Mouse (Mus musculus) embryonic facial prominence, embryonic 11.5 days (tissue): ENCODE data around the gene Trp53rka. TPM values are rescaled to one million over a fixed set of nuclear protein-coding genes. Genes with fewer than 3 reads are reported as not detected.

Experiments
- ATAC-seq: fragments of 200-750 bp; cut with Nextera tagmentation; replicated peaks from 2 replicates; pipeline ENCODE4 v1.8.0; 2017; ENCODE audit warnings: low read depth; ENCODE audit not compliant: insufficient number of reproducible peaks, low FRiP score, low TSS enrichment
- DNase-seq: peaks from one replicate; pipeline ENCODE4 v3.0.0-alpha.2; 2015; ENCODE audit warnings: low spot score
- H3K27ac ChIP-seq: fragments of 300-500 bp; sonication (generic); replicated peaks from 2 replicates; pipeline ENCODE4 v1.5.1; 2014; ENCODE audit warnings: mild to moderate bottlenecking, low read depth, low read length, control low read depth
- H3K27me3 ChIP-seq: fragments of 300-500 bp; sonication (generic); 2 replicates; pipeline ENCODE4 v1.6.1; 2014; ENCODE audit warnings: mild to moderate bottlenecking, low read length, moderate library complexity, mixed read lengths; ENCODE audit not compliant: control insufficient read depth, insufficient read depth
- H3K36me3 ChIP-seq: fragments of 300-500 bp; sonication (generic); replicated peaks from 2 replicates; pipeline ENCODE4 v1.6.1; 2014; ENCODE audit warnings: low read depth, mild to moderate bottlenecking, low read length, moderate library complexity, mixed read lengths; ENCODE audit not compliant: control insufficient read depth, insufficient read depth
- H3K4me1 ChIP-seq: fragments of 300-500 bp; sonication (generic); 2 replicates; pipeline ENCODE4 v1.6.1; 2014; ENCODE audit warnings: low read length, mixed read lengths; ENCODE audit not compliant: control insufficient read depth, insufficient read depth
- H3K4me2 ChIP-seq: fragments of 300-500 bp; sonication (generic); 2 replicates; pipeline ENCODE4 v1.6.1; 2014; ENCODE audit warnings: low read depth, mild to moderate bottlenecking, control low read depth, low read length, moderate library complexity
- H3K4me3 ChIP-seq: fragments of 300-500 bp; sonication (generic); 2 replicates; pipeline ENCODE4 v1.5.1; 2014; ENCODE audit warnings: low read depth, low read length, control low read depth
- H3K9ac ChIP-seq: fragments of 300-500 bp; sonication (generic); replicated peaks from 2 replicates; pipeline ENCODE4 v1.6.1; 2014; ENCODE audit warnings: mild to moderate bottlenecking, control low read depth, low read length
- H3K9me3 ChIP-seq: fragments of 300-500 bp; sonication (generic); replicated peaks from 2 replicates; pipeline ENCODE4 v1.6.1; 2016; ENCODE audit warnings: mild to moderate bottlenecking, low read length, inconsistent platforms, mixed read lengths; ENCODE audit not compliant: control insufficient read depth
- WGBS: fragments of 180-500 bp; shearing (Covaris S2); extraction: QIAGEN DNeasy Blood & Tissue Kit; methylation state at CpG from one replicate; pipeline ENCODE4 v1.1.7; 2014; 5-methylcytosine and 5-hydroxymethylcytosine counted together
- polyA plus RNA-seq: library from polyadenylated mRNA; unstranded; fragments of >200 nt; fragmentation: Nextera tagmentation; extraction: Ambion mirVana; gene quantifications from 2 replicates; pipeline ENCODE4 v1.2.1, GENCODE M21; 2014

Gene Trp53rka
- polyA plus RNA-seq, 1 experiment from 2014 or later = 47.0 TPM

DNA sequence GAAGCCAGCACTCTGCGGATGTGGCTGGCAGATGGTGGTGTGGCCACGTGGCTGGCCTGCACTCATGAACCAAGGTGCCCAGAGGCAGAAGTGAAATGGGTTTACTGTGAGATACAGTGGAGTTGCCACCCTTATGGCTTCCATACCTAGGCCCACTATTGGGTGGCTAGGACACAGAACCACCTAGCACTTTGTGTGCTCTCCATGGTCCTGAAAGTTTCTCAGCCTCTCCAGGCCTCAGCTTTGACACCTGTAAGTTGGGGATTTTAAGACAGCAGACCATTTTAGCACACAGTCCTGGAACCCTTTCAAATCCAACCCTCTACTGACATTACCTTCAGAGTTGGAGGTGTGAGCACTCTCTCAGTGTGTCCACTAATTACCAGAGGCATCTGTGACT, 36.4 kb downstream of the Trp53rka start:
- WGBS = 56% methylated on average over 2 of the region's 2 CpGs
- Histone ChIP-seq H3K27me3 (no peaks in the 10 kb centered on the region), H3K27ac (no peak overlapping the region), H3K36me3 (no peaks in the 10 kb centered on the region), H3K4me1 (no peaks in the 10 kb centered on the region), H3K4me2 (no peak overlapping the region), H3K9me3 (no peaks in the 10 kb centered on the region), H3K9ac (no peak overlapping the region), H3K4me3 (no peak overlapping the region)
- ATAC-seq = no peak
- DNase-seq = peak; percentile 75

DNA sequence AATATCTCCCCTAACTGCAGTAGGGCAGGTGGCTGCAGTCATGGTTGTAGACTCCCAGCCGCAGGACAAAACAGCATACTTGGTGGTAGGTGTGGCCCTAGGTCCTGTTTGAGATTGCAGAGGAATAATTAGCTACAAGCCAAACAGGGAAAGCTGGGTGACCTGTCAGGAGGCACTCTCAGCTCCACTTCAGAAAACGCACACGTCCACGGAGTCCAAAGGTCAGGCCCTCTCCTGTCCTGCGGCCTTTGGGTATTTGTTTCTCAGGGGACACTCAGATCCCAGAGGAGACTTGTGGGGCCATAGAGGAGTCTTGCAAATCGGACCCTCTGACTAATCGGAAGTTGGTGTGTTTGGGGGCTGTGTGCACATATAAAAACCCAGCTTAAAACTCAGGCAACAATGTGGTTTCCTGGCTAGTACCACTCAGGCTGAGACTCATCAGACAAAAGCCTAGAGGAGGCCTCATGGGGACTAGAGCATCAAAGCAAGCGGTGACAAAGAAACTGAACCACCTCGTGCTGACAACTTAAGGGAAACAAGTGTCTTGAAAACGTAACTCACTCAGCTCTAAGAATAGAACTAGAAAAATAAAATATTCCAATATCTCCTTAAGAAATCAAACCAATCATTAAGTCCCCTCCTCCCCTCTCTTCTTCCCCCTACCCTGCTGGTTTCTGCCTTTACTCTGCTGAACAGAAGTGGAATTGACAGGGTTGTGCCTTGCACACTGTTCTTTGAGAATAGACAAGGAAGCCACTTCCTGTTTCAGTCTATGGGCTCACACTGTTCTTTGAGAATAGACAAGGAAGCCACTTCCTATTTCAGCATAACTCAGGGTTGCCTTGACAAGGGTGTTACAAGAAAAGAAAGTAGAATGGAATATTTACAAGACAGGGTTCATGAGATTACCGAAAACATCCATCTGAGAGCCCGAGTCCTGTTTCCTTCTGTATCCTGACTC, 40.1 kb downstream of the Trp53rka start:
- Histone ChIP-seq H3K4me3 (no peak overlapping the region), H3K27ac (no peak overlapping the region), H3K4me2 (no peak overlapping the region), H3K36me3 (no peaks in the 10 kb centered on the region), H3K9ac (no peak overlapping the region), H3K9me3 (no peaks in the 10 kb centered on the region), H3K27me3 (no peaks in the 10 kb centered on the region), H3K4me1 (no peaks in the 10 kb centered on the region)
- DNase-seq (no peak), ATAC-seq (no peak)
- 79% methylated on average over 12 of the region's 12 CpGs for WGBS

DNA sequence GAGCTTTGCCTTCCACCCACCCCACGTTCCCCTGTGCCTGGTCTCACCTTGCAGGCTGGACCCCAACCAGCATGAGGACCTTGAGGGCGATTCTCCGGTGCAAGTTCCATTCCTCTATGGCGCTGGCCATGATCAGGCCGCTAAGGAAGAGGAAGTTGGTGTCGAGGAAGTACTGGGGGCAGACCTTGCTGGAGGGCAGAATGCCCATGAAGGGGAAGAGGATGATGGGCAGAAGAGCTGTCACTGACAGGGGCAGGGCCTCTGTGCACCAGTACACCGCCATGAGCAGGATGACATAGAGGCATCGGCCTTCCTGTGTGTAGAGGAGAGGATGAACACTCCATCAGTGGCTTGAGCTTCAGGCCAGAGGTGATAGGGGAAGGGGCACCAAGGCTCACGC, 44.6 kb downstream of the Trp53rka start:
- no peaks in the 10 kb centered on the region for H3K36me3 ChIP-seq
- WGBS = 85% methylated on average over 9 of the region's 9 CpGs

DNA sequence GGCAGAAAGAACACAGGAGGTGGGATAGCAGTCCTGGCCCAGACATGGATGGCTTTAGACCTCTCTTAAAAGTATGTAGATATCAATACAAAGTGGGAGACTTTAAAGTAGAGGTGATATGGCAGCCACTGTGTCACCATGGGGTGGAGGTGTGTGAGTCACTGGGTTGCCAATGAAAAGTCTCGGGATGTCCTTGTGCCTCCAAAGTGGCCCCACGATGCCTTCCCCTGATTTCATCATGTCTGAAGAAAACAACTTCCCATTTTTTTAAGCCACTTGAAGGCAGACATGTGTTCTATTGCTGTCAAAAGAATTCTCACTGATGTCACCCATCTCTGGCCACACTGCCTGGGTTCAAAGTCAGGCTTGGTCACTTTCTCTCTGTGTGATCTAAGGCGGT, 48.3 kb downstream of the Trp53rka start:
- no peaks in the 10 kb centered on the region for H3K27me3 ChIP-seq
- WGBS = 87% methylated on average over 3 of the region's 3 CpGs
- no peaks in the 10 kb centered on the region for H3K9me3 ChIP-seq
- H3K27ac ChIP-seq = no peak overlapping the region
- no peak overlapping the region for H3K4me3 ChIP-seq
- no peak overlapping the region for H3K9ac ChIP-seq
- no peak for DNase-seq
- ATAC-seq = no peak
- H3K4me1 ChIP-seq = no peaks in the 10 kb centered on the region
- H3K36me3 ChIP-seq = no peaks in the 10 kb centered on the region
- no peak overlapping the region for H3K4me2 ChIP-seq

More for the DNA sequence above, 44.6 kb downstream of the Trp53rka start:
- Histone ChIP-seq H3K4me3 (no peak overlapping the region), H3K4me1 (no peaks in the 10 kb centered on the region), H3K27ac (no peak overlapping the region), H3K9ac (no peak overlapping the region), H3K9me3 (no peaks in the 10 kb centered on the region), H3K27me3 (no peaks in the 10 kb centered on the region), H3K4me2 (no peak overlapping the region)
- ATAC-seq (no peak), DNase-seq (no peak)

DNA sequence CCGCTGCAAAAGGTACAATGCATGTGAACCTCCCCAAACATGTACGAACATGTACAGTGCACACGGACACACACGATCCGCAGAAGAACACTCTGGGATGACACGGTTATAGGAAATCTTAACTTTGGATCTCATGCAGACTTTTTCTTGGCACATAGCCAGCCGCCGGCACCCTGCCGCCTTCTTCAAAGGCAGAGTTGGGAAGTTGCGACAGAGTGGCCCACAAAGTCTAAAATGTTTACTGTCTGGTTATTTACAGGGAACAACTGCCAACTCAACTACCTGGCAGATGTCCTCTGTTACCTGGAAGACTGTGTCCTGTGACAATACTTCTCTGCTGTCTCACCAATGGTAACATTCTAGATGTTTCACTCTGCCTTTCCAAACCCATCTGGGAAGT, 50.1 kb downstream of the Trp53rka start:
- no peak for ATAC-seq
- no peaks in the 10 kb centered on the region for H3K4me1 ChIP-seq
- H3K27ac ChIP-seq = no peak overlapping the region
- no peak for DNase-seq
- 88% methylated on average over 10 of the region's 10 CpGs for WGBS
- no peaks in the 10 kb centered on the region for H3K27me3 ChIP-seq
- H3K4me2 ChIP-seq = no peak overlapping the region
- H3K36me3 ChIP-seq = no peaks in the 10 kb centered on the region
- H3K9ac ChIP-seq = no peak overlapping the region
- no peak overlapping the region for H3K4me3 ChIP-seq
- H3K9me3 ChIP-seq = no peaks in the 10 kb centered on the region

DNA sequence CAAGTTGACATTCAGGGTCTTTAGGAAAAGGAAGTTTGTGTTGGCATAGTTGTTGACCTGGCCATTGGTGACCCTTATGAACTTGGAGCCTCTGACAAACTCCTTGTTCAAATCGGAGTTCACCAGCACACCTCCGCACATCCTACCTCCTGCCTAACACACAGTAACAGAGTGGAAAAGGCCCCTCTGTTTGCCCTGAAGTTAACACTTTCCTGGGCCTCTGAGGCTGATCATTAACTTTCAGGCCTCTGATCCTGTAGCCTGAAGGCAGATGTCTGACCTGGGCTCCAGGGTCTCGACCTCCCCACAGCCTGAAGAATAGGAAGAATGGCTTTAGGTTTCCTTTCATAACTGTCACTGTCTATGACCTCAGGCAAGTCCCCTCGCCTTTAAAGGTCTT, 51.5 kb downstream of the Trp53rka start:
- Histone ChIP-seq H3K4me3 (no peak overlapping the region), H3K4me2 (no peak overlapping the region), H3K36me3 (no peaks in the 10 kb centered on the region), H3K9ac (no peak overlapping the region), H3K27me3 (no peaks in the 10 kb centered on the region), H3K9me3 (no peaks in the 10 kb centered on the region), H3K27ac (no peak overlapping the region), H3K4me1 (no peaks in the 10 kb centered on the region)
- no peak for ATAC-seq
- WGBS = 42% methylated on average over 4 of the region's 4 CpGs
- no peak for DNase-seq

Other genes with a start within 250 kb of the Trp53rka start
- 38.6 and 41.8 TPM in 2 replicates for gene Slc35c2, start 205.5 kb downstream of the Trp53rka start, polyA plus RNA-seq
- 85.9 and 92.9 TPM in 2 replicates for gene Elmo2, start 166.8 kb downstream of the Trp53rka start, polyA plus RNA-seq
- gene Zfp663, start 124.6 kb downstream of the Trp53rka start, polyA plus RNA-seq = 2.7 and 4.9 TPM in 2 replicates
- gene Zfp334, start 105.1 kb downstream of the Trp53rka start, polyA plus RNA-seq = 19.9 and 22.0 TPM in 2 replicates
- gene Ocstamp, start 92.9 kb downstream of the Trp53rka start, polyA plus RNA-seq = 0.13 and 0.29 TPM in 2 replicates
- 0.27 and 0.43 TPM in 2 replicates for gene Slc13a3, start 20.1 kb downstream of the Trp53rka start, polyA plus RNA-seq
- gene Slc2a10, start 10.5 kb upstream of the Trp53rka start, polyA plus RNA-seq = 2.8 and 3.8 TPM in 2 replicates
- 27.2 and 32.0 TPM in 2 replicates for gene Eya2, start 101.7 kb upstream of the Trp53rka start, polyA plus RNA-seq